Mouse (Mus musculus) G1E-ER4 (cell line): ENCODE results near the gene Fgf23. TPM values are rescaled to one million over a fixed set of nuclear protein-coding genes. Genes with fewer than 3 reads are reported as not detected.

Source experiments
- GATA1 ChIP-seq: IDR thresholded peaks from one replicate; pipeline ENCODE4 v1.8.0; 2012; ENCODE audit warnings: low read length, inconsistent platforms
- polyA plus RNA-seq: library from polyadenylated mRNA; stranded (reverse); fragments of >175 nt; gene quantifications from 2 replicates; pipeline ENCODE4 v1.2.3, GENCODE M21; 2012

The Fgf23 gene
- not detected in 2 replicates for polyA plus RNA-seq

GRCm38 (mm10) chr6:127072817-127073216 lies at the start of gene Fgf23:
Gene Fgf23 (plus strand): TSS chr6:127072902.
- TF ChIP-seq GATA1, result no peak

GRCm38 (mm10) chr6:127024836-127025235 lies 47.9 kb upstream of the Fgf23 start:
- no peak for TF ChIP-seq GATA1

- no peak for TF ChIP-seq GATA1
Measured at GRCm38 (mm10) chr6:127034760-127035159, 37.9 kb upstream of the Fgf23 start.

- TF ChIP-seq GATA1, result no peak
Measured at GRCm38 (mm10) chr6:127044909-127045308, 27.8 kb upstream of the Fgf23 start.

GRCm38 (mm10) chr6:127050847-127051246 lies 21.9 kb upstream of the Fgf23 start:
- TF ChIP-seq GATA1, result no peak

- TF ChIP-seq GATA1, result no peak
Measured at GRCm38 (mm10) chr6:127056990-127057588, 15.6 kb upstream of the Fgf23 start.

- no peak for TF ChIP-seq GATA1
Measured at GRCm38 (mm10) chr6:127059975-127060374, 12.7 kb upstream of the Fgf23 start.

- TF ChIP-seq GATA1, result no peak
Measured at GRCm38 (mm10) chr6:127063915-127064314, 8.8 kb upstream of the Fgf23 start.

- TF ChIP-seq GATA1, result no peak
Measured at GRCm38 (mm10) chr6:127064815-127065214, 7.9 kb upstream of the Fgf23 start.

GRCm38 (mm10) chr6:127079867-127080731 lies 7.4 kb downstream of the Fgf23 start:
- TF ChIP-seq GATA1, result no peak

GRCm38 (mm10) chr6:127081820-127082219 lies 9.1 kb downstream of the Fgf23 start:
- TF ChIP-seq GATA1, result no peak

- TF ChIP-seq GATA1, result no peak
Measured at GRCm38 (mm10) chr6:127086739-127087138, 14.0 kb downstream of the Fgf23 start.

GRCm38 (mm10) chr6:127094565-127094964 lies 21.9 kb downstream of the Fgf23 start:
- no peak for TF ChIP-seq GATA1

- TF ChIP-seq GATA1, result no peak
Measured at GRCm38 (mm10) chr6:127103506-127104275, 31.0 kb downstream of the Fgf23 start.

GRCm38 (mm10) chr6:127104396-127105029 lies 31.8 kb downstream of the Fgf23 start:
- no peak for TF ChIP-seq GATA1

GRCm38 (mm10) chr6:127105107-127105506 lies 32.4 kb downstream of the Fgf23 start:
- no peak for TF ChIP-seq GATA1
